Mouse (Mus musculus) embryo, embryonic 10.5 days (tissue): ENCODE data around the gene Sept9.

Experiments used
- DNase-seq: peaks from one replicate; pipeline ENCODE4 v3.0.0-alpha.2; 2015; ENCODE audit warnings: low spot score

Gene Sept9

DNA sequence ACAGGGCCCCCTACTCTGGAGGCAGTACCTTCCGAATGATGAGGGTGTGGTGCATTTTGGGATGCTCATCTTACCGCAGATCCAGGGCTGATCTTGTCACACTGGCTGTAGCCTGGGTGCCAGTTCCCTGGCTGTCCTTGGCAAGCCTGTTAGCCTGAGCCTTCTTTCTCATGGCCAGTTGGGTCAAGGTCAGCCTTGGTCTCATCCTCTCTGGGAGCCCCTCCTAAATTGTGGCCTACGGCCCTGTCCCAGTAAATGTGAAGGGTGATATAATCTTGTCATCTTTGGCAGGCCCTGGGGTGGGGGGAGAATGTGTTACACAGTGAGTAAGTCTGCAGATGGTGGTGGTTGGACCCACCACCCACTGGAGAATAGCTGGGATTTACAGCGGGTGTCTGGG is 147.8 kb downstream of the Sept9 start:
- no peak for DNase-seq

DNA sequence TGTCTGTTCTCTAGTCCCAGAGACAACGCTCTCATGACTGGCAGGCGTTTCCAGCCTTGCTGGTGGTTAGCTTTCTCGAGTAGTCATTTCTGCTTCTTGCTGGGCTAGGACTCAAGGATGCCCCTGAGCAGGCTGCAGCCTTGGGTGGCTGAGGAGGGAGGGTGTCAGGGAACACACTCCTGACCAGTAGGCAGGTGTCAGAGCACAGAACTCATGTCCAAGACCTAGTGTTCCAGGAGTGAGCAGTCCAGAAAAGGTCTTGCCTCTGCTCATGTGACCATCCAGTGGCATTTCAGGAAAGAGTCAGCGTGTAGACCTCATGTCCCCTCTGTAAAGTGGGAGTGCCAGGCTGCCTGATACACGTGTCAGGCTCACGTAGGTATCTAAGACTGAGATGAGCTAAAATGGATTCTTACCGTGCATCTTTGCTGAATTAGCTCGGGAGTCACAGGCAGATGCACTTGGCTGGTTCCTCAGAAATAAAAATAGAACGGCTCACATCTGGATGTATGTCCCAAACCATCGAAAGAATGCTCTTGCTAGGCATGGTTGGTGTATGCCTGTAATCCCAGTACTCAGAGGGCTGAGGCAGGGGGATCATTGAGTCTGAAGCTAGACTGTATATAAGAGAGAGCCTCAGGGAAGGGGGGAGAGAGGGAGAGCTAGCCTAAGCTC is 149.1 kb downstream of the Sept9 start:
- DNase-seq = no peak

DNA sequence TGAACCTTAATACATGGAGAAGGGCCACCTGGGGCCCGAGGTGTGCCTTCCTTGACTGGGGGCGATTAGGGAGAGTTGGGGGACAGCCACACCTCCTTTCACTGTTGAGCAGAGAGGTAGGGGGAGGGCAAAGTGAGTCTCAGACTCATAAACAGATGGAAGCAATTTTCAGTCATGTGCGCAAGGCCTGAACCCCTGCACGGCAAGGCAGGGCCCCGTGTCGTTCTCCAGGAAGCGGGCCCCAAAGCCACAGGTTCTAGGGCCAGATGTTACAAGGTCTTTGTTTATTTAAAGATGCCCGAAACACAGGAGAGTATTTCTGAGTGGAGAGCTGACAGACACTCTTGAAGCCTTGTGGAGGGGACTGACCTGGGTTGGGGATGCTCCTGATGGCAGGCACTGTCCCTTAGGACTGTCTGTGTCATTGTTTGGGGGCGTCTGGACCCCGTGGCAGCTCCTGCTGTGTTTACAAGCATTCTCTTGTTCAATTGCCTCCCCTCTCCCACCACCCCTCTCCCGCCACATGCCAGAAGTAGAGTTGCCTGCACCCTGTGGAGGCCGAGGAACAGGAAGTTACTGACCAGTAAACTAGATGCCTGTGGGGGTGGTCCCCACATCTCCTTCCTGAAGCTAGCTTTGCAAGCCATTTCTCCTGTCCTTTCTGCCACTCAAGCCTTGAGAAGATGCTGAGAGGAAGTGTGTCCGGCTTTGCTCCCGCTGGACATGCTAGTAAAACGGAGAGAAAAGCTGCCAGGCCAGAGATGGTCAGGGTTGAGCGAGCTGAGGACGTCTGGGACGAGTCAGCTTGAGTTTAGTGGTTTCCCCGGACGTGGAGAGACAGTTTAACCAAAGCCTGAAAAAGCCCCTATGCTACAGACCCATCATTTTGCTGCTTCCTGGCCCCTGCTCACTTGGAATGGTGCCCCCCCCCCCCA is 150.2 kb downstream of the Sept9 start:
- DNase-seq = peak; percentile 57

DNA sequence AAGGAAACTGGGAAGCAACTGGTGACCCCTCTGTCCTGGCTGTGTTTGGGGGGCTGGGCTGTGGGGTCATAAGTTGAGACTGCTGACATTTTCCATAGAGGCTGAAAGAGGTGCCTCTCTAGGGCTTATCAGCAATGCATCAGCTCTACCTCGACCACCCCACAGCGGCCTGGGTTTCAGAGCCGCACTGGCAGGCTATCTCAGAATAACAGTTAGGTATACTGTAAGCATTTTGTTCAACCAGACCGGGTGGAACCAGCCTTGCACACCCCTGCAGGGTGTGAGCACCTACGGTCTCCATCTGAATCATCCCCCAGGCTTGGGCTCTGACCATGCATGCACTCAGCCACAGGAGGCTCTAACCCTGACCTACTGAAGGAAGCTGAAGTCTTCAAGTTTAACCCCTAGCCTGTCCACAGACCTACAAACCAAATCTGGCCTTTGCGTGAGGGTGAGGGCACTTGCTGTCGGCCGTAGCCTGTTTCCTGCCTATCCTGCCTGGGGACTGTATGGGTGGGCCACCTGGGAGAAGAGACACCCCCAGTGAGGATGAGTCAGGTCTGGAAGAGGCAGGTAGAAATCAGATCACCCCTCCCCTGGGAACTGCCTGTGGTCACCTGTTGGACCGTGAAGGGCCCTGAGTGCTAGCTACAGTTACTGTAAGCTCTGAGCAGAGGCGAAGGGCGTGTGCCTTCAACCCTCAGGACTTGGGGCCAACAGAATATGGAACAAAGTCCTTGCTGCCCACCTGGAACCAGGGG is 151.2 kb downstream of the Sept9 start:
- no peak for DNase-seq

DNA sequence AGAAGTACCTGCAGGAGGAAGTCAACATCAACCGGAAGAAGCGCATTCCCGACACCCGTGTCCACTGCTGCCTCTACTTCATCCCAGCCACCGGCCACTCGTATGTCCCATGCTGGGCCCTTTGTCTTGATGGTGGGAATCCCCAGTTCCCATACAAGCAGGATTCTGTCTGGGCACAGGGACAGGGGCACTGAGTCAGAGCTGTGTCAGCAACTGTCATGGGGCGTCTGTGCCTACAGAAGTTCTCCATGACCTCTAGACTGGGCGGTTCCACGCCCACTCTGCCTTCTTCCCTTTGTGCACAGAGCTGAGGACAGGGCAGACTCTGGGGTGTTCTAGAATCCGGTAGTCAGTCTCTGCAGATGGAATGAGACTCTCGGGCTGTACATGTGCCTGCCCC is 153.7 kb downstream of the Sept9 start:
- DNase-seq = no peak

DNA sequence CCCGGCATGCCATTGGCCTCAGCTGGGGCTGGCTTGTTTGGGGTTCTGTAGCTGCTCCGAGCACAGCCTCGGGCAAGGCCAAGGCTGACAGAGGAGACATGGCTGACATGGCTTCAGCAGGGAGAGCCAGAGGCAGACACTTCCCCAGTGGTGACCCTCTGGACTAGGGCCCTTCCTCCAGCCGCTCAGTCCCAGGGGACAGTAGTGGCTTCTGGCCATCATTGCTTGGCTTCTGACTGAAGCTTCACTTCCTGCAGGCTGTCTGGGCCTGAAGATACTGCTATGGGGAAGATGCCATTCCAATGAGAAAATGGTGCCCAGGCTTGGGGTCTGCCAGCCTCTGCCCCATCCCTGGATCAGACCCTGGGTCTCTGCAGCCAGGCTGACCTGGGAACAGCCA is 154.6 kb downstream of the Sept9 start:
- no peak for DNase-seq

DNA sequence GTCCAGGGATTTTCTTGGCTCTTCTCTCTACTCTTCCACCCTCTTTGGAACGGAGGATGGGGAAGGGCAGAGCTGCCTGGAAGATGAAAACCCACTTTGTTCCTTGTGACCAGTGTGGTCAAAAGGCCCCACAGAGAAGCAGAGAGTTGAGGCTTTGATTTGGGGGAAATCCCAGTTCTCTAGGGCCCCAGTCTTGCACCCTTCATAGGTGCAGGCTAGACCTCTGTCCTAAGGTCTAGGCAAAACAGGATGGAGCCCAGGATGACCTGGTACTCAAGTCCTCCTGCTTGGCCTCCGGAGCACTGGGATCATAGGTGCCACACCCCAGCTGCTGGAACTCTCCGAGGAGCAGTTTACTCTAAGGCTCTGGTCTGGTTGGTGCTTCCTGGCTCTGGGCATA is 157.5 kb downstream of the Sept9 start:
- DNase-seq = no peak

DNA sequence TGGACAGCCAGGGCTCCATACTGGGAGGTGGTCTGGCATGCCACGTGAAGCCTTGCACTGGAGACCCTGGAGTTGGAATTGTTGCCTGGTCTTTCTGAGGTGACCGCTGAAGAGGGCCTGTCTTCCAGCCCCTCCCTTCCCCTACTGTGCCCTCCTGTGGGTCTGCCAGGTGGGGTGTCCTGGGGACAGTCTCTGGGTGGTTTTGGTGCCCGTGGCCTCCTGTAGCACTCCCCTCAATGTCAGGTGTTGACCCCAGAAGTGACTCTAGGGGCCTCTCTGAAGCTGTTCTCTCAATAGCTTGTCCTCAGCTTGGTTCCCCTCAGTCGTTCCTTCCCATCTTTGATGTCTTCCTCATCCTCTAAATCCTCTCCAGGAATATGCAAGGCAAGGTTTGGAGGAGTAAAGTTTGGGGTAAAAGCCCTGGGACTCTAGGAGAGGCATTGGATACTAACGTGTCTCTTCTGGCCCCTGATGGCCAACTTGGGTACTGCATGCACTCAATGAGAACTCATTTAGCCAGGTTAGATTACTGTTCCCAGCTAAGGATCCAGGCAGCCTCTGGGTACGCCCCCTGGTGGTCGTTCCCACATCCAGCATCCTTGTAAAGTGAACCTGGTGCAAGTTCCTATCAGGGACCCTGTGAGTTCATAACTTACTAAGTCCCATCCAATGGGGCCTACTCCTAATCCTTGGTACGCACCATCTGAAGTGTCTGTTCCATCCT is 158.6 kb downstream of the Sept9 start:
- peak; percentile 99 for DNase-seq

DNA sequence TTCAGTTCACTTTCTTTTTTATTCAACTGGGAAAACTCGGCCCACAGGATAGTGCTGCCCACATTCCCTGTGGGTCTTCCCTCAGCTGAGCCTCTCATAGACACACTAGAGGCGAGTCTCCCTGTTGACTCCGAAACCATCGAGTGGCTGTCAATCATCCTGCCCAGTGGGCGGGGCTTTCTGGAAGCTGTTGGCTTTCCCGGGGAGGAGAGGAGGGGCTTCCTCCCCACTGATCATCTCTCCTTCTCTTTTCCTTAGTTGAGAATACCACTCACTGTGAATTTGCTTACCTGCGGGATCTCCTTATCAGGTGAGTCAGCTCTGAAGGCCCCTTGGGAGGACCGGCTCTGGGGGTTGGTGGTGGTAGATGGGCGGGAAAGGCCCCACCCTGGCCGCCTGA is 159.7 kb downstream of the Sept9 start:
- no peak for DNase-seq

DNA sequence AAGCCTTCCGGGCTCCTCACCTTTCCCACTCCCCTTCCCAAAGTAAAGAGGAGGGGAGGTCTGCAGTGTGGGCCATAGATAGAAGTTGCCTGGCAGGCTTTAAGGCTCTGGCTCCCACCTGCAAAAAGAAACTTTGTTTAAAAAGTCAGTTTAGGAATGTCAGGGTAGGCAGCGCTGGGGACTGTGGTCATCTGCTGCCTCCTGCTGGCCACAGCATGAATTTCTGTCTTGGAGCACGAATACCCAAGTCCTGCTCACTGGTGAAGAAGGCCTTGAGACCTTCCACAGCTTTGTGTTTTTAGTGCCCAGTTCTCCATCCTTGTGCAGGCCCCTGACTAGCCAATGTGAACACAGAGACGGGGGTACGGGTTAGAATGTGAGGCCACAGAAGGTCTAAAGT is 160.4 kb downstream of the Sept9 start:
- peak; percentile 77 for DNase-seq

DNA sequence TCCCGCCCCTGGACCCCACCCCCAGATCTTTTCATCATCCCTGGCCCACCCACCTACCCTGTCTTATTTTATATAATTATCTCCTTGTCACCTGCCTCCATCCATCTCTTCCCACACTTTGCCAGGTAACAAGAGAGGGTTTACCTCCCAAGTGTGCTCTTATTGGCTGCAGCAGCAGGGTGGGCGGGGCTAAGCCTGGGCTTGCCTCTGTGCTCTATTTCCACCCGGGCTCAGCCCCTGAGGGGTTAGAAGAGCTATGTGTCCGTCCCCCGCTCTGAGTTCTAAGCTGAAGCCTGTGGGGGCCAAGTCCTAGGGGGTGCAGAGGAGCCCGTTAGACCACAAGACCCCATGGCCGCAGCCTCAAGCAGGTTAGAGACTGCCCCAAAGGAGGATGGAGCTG is 161.1 kb downstream of the Sept9 start:
- DNase-seq = no peak

DNA sequence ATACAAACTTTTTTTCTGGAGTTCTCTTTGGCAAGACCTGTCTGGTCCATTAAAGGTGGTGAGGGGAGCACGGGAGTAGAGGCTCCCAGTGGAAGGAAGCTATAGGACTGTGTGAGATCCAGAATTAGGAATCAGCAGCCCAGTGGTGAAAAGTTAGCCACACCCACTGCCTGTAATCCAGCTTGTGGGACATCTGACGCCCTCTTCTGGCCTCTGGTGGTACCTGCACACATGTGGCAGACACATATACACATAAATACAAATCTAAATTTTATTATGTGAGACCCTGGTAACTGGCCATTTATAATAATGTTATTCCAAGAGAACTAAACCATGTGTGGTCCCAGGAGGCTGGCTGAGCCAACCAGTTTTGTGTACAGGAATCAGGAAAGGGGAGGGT is 162.8 kb downstream of the Sept9 start:
- no peak for DNase-seq

DNA sequence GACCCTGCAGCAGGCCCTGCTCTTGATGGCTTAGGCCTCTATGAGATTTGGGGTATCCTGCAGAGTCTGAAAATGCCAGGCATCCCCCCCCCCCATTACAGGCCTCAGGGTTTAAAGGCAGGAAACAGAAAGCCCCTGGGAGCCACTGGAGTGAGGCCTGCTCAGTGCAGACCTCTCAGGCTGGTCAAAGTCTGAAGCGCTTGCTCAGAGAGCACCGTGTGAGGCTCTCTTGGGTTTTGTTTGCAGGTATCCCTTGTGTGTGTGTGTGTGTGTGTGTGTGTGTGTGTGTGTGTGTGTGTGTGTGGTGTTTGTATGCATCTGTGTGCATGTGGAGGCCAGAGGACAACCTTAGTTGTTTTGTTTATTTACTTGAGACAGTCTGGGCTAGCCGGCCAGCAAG is 164.5 kb downstream of the Sept9 start:
- DNase-seq = no peak

DNA sequence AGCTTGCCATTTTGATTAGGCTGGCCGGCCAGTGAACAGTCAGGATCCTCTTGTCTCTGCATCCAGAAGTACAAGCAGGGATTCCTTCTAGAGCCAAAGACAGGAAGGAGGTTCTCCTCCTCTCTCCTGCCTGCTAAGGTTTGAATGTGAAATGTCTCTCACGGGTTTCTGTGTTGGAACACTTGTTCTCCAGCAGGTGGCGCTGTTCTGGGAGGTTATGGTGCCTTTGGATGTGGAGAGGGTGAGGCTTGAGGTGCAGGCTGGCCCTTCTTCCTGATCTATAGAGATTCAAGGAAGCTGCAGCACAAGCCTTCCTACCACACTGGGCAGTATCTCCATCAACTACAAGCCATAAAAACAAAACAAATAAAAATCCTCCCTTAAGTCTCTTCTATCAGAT is 167.0 kb downstream of the Sept9 start:
- peak; percentile 69 for DNase-seq

DNA sequence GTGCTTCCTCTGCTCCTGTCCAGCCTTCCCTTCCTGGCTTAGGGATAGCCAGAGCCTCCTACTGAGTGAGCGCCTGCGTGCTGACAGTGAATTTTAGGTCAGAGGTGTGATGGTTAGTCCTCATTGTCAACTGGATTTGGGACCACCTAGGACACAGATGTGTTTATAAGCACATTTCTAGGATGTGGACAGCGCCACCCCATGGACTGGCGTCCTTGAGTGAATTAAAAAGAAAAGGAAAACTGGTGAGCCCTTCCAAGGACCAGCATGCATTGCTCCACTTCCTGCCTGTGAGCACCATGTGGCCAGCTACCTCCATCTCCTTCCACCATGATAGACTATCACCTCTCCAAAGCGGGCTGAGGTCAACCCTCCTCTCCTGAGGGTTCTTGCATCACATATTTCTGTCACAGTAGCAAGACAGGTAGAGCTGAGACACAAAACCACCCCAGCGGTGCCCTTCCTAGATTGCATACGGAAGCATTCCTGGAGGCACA is 167.4 kb downstream of the Sept9 start:
- no peak for DNase-seq

DNA sequence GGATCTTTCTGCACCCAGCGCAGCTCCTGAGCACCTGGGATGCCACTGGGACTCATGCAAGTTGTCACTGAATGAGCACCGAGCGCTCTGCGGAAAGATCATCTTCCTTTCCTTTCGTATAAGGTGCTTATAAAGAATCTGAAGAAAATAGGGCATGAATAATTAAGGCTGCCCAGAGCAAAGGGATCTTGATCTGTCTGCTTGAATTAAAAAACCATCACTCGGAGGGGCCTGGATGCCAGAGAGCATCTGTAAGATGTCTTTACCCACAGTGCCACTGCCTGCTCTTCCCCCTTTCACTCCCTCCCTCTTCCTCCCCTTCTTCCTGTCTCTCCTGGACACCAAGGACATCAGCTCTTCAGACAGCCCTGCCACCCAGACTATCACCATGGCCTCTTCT is 168.5 kb downstream of the Sept9 start:
- DNase-seq = no peak

DNA sequence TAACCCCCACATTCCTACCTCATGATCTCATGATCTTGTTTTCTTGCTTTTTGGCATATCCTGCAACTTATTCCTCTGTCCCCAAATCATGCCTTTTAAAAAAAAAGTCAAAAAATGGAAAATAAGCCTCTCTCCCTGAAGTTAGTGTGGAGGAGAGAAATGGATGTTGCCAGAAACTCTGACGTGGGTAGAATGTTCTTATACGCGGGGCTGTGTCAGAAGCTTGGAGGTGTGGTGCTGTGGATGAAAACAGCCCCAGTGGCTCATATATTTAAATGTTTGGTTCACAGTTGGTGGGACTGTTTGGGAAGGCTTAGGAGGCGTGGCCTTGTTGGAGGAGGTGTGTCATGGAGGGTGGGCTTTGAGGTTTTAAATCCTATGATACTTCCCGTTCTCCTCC is 169.9 kb downstream of the Sept9 start:
- DNase-seq = no peak

DNA sequence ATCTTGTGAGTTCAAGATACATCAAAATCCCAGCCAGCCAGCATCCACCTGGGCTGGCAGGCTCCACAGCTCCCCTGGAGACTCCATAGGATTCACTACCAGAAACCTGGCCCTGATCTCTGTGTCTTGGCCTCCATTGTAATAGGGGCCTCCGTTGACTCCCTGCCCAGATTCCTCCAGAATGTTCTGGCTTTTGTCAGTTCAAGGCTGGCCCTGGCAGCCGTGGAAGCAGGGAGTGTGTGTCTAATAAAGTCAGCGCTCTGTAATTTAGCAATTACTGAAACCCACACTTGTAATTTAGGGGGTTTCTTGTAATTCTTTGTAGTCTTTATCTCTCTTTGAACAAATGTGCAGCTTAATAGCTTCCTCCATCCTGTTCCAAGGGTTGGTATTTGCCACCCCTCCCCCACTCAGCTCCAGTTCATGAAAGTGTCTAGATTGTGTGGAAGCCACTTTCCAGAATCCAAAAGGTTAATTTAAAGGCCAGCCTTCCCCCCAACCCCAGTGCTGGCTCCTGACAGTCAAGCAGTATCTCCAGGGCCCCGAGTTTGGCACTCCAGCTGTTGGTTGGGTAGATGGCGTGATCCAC is 170.9 kb downstream of the Sept9 start:
- DNase-seq = no peak

DNA sequence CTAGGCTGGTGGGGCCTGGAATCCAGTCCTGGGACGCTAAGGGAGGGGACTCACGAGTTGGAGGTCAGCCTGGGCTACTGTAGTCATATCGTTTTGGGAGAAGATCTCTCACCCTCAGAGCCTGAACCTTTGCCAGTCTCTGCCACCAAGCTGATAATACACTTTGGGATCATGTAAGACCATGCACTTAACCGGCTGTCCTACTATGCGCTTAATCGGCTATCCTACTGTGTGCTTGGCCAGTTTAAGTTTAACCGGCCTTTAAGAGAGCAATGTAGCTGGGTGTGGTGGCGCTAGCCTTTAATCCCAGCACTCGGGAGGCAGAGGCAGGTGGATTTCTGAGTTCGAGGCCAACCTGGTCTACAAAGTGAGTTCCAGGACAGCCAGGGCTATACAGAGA is 173.1 kb downstream of the Sept9 start:
- DNase-seq = no peak

DNA sequence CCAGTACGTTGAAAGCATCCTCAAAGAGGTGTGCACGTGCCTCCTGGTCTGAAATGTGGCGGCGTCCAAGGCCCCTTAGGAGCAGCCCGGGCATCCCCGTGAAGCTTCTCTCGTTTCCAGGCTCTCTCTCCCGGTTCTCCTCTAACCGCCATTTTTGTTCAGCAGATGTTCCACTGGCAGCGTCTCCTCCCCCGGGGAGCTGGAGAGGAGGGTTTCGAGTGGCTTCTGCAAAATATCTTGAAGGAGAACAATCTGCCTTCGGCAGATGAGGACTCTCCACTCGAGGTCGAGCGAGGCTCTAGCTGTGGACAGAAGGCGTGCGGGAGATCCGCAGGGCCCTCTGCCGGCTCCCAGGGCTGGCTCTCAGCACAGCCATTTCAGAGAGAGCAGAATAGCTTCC is 173.7 kb downstream of the Sept9 start:
- DNase-seq = no peak

DNA sequence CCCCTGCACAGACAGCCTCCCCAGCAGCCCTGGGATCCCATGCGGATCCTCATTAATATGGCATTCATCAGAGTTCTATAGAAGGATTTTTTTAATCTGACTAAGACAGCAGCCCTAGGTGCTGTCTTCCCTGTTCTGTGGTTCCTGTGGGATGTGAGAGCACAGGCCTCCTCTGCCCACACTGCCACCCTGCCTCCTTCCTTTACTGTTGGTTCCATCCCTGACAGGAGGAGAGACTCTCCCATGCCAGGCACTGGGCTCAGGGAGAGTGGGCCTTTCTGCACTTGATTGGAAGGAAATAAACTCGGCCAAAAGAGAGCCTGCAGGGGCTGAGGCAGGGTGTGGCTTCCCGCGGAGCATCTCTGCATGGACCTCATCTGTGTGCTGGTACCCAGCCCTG is 174.4 kb downstream of the Sept9 start:
- no peak for DNase-seq

DNA sequence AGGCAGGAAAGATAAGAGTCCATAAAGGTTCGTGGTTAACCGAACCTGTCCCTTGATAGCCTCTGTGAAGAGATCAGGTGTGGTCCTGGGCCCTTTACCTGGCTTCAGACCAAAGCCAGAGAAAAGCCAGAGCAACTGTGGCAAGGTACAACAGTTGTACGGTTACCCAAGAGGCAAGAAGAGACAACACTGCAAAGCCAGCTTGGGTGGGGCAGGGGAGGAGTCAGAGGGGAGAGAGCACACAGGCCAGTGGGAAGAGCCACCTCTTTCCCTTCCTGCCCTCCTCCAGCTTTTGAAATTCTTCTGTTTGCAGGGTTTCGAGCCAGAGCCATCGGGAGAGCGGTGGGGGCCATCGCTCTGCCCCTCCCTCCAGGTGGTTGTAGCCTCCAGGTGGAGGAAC is 174.8 kb downstream of the Sept9 start:
- no peak for DNase-seq
